Mouse (Mus musculus) forebrain, embryonic 10.5 days (tissue): ENCODE data around the gene Cabp1. TPM values are rescaled to one million over a fixed set of nuclear protein-coding genes. Genes with fewer than 3 reads are reported as not detected.
"Not testable (repeated sequence)": the region's sequence is repeated elsewhere in the genome, so short reads cannot be mapped to it uniquely, and the experiment has no call there.

Experiments used
- DNase-seq: peaks from one replicate; pipeline ENCODE4 v3.0.0-alpha.2; 2017; ENCODE audit warnings: low spot score; ENCODE audit errors: extremely low spot score
- H3K27ac ChIP-seq: fragments of 300-500 bp; sonication (generic); 2 replicates; pipeline ENCODE4 v1.5.1; 2016; ENCODE audit warnings: mild to moderate bottlenecking
- H3K27me3 ChIP-seq: fragments of 300-500 bp; sonication (generic); 2 replicates; pipeline ENCODE4 v1.6.1; 2016; ENCODE audit warnings: mild to moderate bottlenecking; ENCODE audit not compliant: poor library complexity, severe bottlenecking
- H3K36me3 ChIP-seq: fragments of 300-500 bp; sonication (generic); replicated peaks from 2 replicates; pipeline ENCODE4 v1.6.1; 2016; ENCODE audit warnings: mild to moderate bottlenecking, moderate library complexity
- H3K4me1 ChIP-seq: fragments of 300-500 bp; sonication (generic); 2 replicates; pipeline ENCODE4 v1.6.1; 2016
- H3K4me3 ChIP-seq: fragments of 300-500 bp; sonication (generic); 2 replicates; pipeline ENCODE4 v1.5.1; 2016; ENCODE audit warnings: mild to moderate bottlenecking, moderate library complexity
- H3K9me3 ChIP-seq: fragments of 300-500 bp; sonication (generic); 2 replicates; pipeline ENCODE4 v1.6.1; 2016; ENCODE audit warnings: mild to moderate bottlenecking, moderate library complexity
- WGBS: fragments of 180-500 bp; shearing (Covaris S2); methylation state at CpG from one replicate; pipeline ENCODE4 v1.1.7; 2016; 5-methylcytosine and 5-hydroxymethylcytosine counted together
- polyA plus RNA-seq: library from polyadenylated mRNA; unstranded; fragments of >200 nt; fragmentation: Nextera tagmentation; extraction: Ambion mirVana; gene quantifications from 2 replicates; pipeline ENCODE4 v1.2.1, GENCODE M21; 2016

The Cabp1 gene
- polyA plus RNA-seq, 1 experiment from 2014 or later, result 0.31 TPM

DNA sequence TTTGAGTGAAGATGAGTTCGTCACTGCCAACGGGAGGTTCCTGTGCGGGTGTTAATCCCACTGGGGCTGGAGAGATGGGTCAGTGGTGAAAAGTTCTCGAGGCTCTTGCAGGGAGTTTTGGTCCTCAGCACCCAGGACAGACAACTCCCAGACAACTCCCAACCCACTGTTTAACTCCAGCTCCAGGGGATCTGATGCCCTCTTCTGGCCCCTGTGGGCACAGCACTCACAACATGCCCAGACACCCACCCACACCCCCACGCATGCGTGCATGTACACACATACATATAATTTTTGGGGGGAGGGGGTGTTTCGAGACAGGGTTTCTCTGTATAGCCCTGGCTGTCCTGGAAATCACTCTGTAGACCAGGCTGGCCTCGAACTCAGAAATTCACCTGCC is 30.6 kb downstream of the Cabp1 start:
- peak; percentile 50 for DNase-seq
- Histone ChIP-seq H3K4me1 (peaks cover 44% of the 10 kb centered on the region), H3K4me3 (no peak overlapping the region; the same call in 1 of the 2 replicates), H3K9me3 (no peaks in the 10 kb centered on the region), H3K27ac (no peak overlapping the region), H3K27me3 (no peaks in the 10 kb centered on the region; the same call in 1 of the 2 replicates), H3K36me3 (no peaks in the 10 kb centered on the region)
- 44% methylated on average over 8 of the region's 8 CpGs for WGBS

DNA sequence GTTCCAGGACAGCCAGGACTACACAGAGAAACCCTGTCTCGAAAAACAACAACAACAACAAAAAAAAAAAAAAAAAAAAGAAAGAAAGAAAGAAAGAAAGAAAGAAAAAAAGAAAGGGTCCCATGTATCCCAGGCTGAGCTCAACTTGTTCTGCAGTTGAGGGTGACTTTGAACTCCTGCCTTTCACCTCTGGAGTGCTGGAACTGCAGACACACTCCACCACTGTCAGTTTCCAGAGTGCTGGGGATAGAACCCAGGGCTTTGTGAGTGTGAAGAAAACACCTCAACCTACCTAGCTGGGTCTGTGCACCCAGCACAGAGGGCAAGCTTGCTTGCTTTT is 32.3 kb downstream of the Cabp1 start:
- peaks cover 48% of the 10 kb centered on the region for H3K4me1 ChIP-seq
- DNase-seq, H3K36me3 ChIP-seq, H3K4me3 ChIP-seq, H3K27ac ChIP-seq, H3K9me3 ChIP-seq, H3K27me3 ChIP-seq: not testable (repeated sequence)
- WGBS, result 79% methylated on average over 1 of the region's 1 CpGs

GRCm38 (mm10) chr5:115161064-115161939 is 32.9 kb downstream of the Cabp1 start:
- WGBS, result 63% methylated on average over 13 of the region's 13 CpGs

GRCm38 (mm10) chr5:115160655-115161054 is 33.5 kb downstream of the Cabp1 start:
- WGBS, result 82% methylated on average over 6 of the region's 6 CpGs
- H3K36me3 ChIP-seq, result no peaks in the 10 kb centered on the region
- H3K4me1 ChIP-seq, result peaks cover 50% of the 10 kb centered on the region
- H3K27me3 ChIP-seq, result no peaks in the 10 kb centered on the region; the same call in 1 of the 2 replicates
- H3K9me3 ChIP-seq, result no peaks in the 10 kb centered on the region
- 0 out of 2 replicates have a peak overlapping the region, but pooled peaks have one; percentile 15 for H3K27ac ChIP-seq
- no peak overlapping the region for H3K4me3 ChIP-seq
- no peak for DNase-seq

More at GRCm38 (mm10) chr5:115161064-115161939, 32.9 kb downstream of the Cabp1 start:
- DNase-seq, result no peak
- no peak overlapping the region for H3K4me3 ChIP-seq
- H3K36me3 ChIP-seq, result no peaks in the 10 kb centered on the region
- H3K9me3 ChIP-seq, result no peaks in the 10 kb centered on the region
- H3K4me1 ChIP-seq, result peaks cover 49% of the 10 kb centered on the region
- no peaks in the 10 kb centered on the region; the same call in 1 of the 2 replicates for H3K27me3 ChIP-seq
- peak overlapping the region; percentile 51 for H3K27ac ChIP-seq

DNA sequence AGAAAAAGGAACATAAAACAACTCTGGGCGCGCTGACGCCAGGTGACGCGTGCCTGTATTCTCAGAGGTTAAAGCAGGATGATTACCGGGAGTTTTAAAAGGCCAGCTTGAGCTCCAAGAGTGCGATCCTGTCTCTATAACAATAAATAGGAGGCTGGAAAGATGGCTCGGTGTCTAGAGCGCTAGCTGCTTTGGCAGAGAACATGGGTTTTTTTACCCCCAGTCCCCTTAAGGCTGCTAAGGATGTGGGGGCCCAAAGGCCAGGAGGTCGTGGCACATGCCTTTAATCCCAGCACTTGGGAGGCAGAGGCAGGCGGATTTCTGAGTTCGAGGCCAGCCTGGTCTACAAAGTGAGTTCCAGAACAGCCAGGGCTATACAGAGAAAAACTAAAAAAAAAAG is 35.0 kb downstream of the Cabp1 start:
- Histone ChIP-seq H3K4me1 (peaks cover 65% of the 10 kb centered on the region), H3K4me3 (peak overlapping the region; percentile 100), H3K27ac (peak overlapping the region; percentile 98), H3K27me3 (no peaks in the 10 kb centered on the region; the same call in 1 of the 2 replicates), H3K36me3 (peaks cover 5% of the 10 kb centered on the region; the same call in 1 of the 2 replicates), H3K9me3 (no peaks in the 10 kb centered on the region)
- WGBS, result 41% methylated on average over 12 of the region's 12 CpGs
- no peak for DNase-seq

GRCm38 (mm10) chr5:115158040-115158983 is 35.9 kb downstream of the Cabp1 start, which contains the start of gene Mlec:
TSS of gene Mlec (minus strand) at chr5:115158179.
- Histone ChIP-seq H3K27ac (peak within 1 kb of the TSS; percentile 98), H3K4me3 (peak within 1 kb of the TSS; percentile 100), H3K9me3 (no peaks in the 10 kb centered on the region), H3K4me1 (peaks cover 69% of the 10 kb centered on the region), H3K36me3 (peaks cover 10% of the 10 kb centered on the region), H3K27me3 (no peaks in the 10 kb centered on the region; the same call in 1 of the 2 replicates)
- DNase-seq, result peak; percentile 99
- WGBS, result under 1% methylated on average over 76 of the region's 78 CpGs

DNA sequence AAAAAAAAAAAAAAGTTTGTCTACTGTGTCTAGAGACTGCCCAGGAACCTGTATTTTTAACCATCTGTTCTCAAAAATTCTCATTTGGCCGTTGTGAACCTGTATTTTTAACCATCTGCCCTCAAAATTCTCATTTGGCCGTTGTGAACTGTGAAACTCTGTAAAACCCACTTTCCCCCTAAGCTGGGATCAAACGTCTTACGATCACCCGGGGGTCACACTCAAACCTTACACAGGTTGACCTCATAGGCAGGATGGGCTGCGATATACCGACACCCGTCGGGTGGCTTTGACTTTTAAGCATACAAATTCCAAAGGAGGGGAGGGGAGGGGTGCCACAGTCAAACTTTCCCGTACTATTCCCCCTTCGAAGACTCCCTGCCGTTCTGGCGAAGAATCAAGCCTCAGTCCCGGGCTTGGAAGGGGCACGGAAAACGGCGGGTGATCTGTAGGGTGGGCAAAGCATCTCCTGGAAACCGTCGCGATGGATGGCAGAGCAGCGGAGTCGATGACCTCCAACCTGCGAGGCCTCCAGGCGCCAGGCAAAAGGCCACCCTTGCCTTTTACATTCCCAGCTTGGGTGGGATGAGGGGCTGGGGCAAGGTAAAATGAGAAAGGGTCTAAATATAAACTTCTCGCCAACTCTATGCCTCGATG is 37.1 kb downstream of the Cabp1 start:
- H3K4me1 ChIP-seq, result peaks cover 79% of the 10 kb centered on the region

GRCm38 (mm10) chr5:115156401-115156800 is 37.8 kb downstream of the Cabp1 start:
- no peak for DNase-seq
- peaks cover 81% of the 10 kb centered on the region for H3K4me1 ChIP-seq
- H3K27ac ChIP-seq, result peak overlapping the region; percentile 98; the same call in 1 of the 2 replicates
- H3K4me3 ChIP-seq, result peak overlapping the region; percentile 100
- 79% methylated on average over 7 of the region's 7 CpGs for WGBS
- H3K9me3 ChIP-seq, result no peaks in the 10 kb centered on the region
- H3K36me3 ChIP-seq, result peaks cover 29% of the 10 kb centered on the region
- no peaks in the 10 kb centered on the region for H3K27me3 ChIP-seq

More for the DNA sequence above, 37.1 kb downstream of the Cabp1 start:
- H3K4me3 ChIP-seq, result peak overlapping the region; percentile 100
- H3K36me3 ChIP-seq, result peaks cover 22% of the 10 kb centered on the region
- H3K27ac ChIP-seq, result peak overlapping the region; percentile 98
- peak; percentile 42 for DNase-seq
- H3K9me3 ChIP-seq, result no peaks in the 10 kb centered on the region
- 3% methylated on average over 26 of the region's 26 CpGs for WGBS
- no peaks in the 10 kb centered on the region for H3K27me3 ChIP-seq

- H3K4me1 ChIP-seq, result peaks cover 76% of the 10 kb centered on the region
- no peaks in the 10 kb centered on the region for H3K9me3 ChIP-seq
- peak overlapping the region; percentile 100 for H3K4me3 ChIP-seq
- H3K36me3 ChIP-seq, result peaks cover 35% of the 10 kb centered on the region
- 49% methylated on average over 5 of the region's 5 CpGs for WGBS
- H3K27me3 ChIP-seq, result no peaks in the 10 kb centered on the region
- no peak for DNase-seq
- H3K27ac ChIP-seq, result peak overlapping the region; percentile 98
Observed at GRCm38 (mm10) chr5:115155831-115156230, 38.4 kb downstream of the Cabp1 start.

- DNase-seq, result no peak
- Histone ChIP-seq H3K27ac (peak overlapping the region; percentile 98; the same call in 1 of the 2 replicates), H3K27me3 (no peaks in the 10 kb centered on the region), H3K36me3 (peaks cover 41% of the 10 kb centered on the region), H3K4me1 (peaks cover 71% of the 10 kb centered on the region), H3K4me3 (peak overlapping the region; percentile 100), H3K9me3 (no peaks in the 10 kb centered on the region)
- WGBS, result 85% methylated on average over 13 of the region's 13 CpGs
Observed at GRCm38 (mm10) chr5:115155156-115155631, 39.0 kb downstream of the Cabp1 start.

DNA sequence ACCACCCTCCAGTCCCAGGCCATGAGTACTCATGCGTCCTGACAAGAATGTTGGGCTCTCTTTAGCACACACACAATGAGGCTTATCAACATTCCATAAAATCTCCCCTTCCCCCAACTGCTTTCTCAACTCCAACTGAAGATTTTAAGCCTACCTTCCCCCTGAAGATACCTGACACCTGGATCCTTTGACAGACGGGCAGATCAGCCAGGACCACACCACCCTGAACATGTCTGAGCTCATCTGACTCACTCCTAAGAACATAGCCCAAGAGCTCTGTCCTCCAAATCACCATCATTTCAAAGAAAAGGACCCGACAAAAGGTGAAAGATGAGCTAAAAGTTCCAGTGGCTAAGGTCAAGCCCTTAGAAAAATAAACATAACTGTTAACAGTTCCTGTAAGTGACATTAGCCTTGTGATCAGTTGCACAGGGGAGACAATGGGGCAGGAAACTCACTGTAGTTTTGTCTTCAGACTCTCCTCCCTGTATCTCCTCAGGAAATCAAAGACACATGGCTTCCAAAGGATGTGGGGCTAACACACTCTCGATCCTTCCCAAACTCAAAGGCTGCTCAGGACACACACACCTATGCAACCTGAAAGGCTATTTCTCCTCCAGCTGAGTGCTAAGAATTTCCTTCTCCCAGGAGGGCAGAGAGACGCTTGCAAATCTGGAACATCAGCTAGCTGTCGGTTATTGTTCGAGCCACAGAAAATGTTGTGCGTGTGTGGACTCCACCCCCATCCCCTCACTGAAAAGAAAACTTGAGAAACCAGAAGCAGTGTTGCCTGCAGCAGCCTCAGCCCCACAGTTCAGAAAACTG is 41.8 kb downstream of the Cabp1 start:
- DNase-seq, result no peak

More for the DNA sequence above, 41.8 kb downstream of the Cabp1 start:
- peaks cover 58% of the 10 kb centered on the region for H3K4me1 ChIP-seq
- peaks cover 69% of the 10 kb centered on the region for H3K36me3 ChIP-seq
- no peak overlapping the region for H3K4me3 ChIP-seq
- no peaks in the 10 kb centered on the region for H3K27me3 ChIP-seq
- peaks cover 4% of the 10 kb centered on the region; the same call in 1 of the 2 replicates for H3K9me3 ChIP-seq
- WGBS, result 73% methylated on average over 8 of the region's 8 CpGs
- peak overlapping the region; percentile 8 for H3K27ac ChIP-seq
